Mouse (Mus musculus): Measurements from ENCODE around the gene Gm5089. TPM values are rescaled to one million over a fixed set of nuclear protein-coding genes. Genes with fewer than 3 reads are reported as not detected.

Gm5089 gene
- polyA plus RNA-seq, 1 experiment from 2014 or later: 0.46 TPM

GRCm38 (mm10) chr14:122476041-122476821 lies 25.3 kb upstream of the Gm5089 start:
- peaks cover 67% of the 10 kb centered on the region for H3K27me3 ChIP-seq
- H3K9ac ChIP-seq: peak overlapping the region; percentile 82

GRCm38 (mm10) chr14:122475557-122476040 lies 24.7 kb upstream of the Gm5089 start:
- H3K4me3 ChIP-seq: peak overlapping the region; percentile 58
- H3K27ac ChIP-seq (replicated peaks): peak overlapping the region; percentile 96
- 0 out of 2 replicates have a peak, but pooled peaks have one; percentile 3 for ATAC-seq (ENCODE audit: low read depth)
- H3K9ac ChIP-seq: peak overlapping the region; percentile 82
- no peaks in the 10 kb centered on the region for H3K9me3 ChIP-seq
- H3K4me2 ChIP-seq: peak overlapping the region; percentile 62
- peaks cover 67% of the 10 kb centered on the region for H3K27me3 ChIP-seq
- H3K36me3 ChIP-seq: no peaks in the 10 kb centered on the region
- under 1% methylated on average over 63 of the region's 65 CpGs for WGBS
- H3K4me1 ChIP-seq (replicated peaks): peaks cover 30% of the 10 kb centered on the region

More at GRCm38 (mm10) chr14:122476041-122476821, 25.3 kb upstream of the Gm5089 start:
- Histone ChIP-seq H3K9me3 (no peaks in the 10 kb centered on the region), H3K4me1 (replicated peaks) (peaks cover 30% of the 10 kb centered on the region), H3K27ac (replicated peaks) (peak overlapping the region; percentile 96), H3K4me2 (peak overlapping the region; percentile 62), H3K36me3 (no peaks in the 10 kb centered on the region), H3K4me3 (peak overlapping the region; percentile 58)
- WGBS: under 1% methylated on average over 62 of the region's 62 CpGs
- no peak for ATAC-seq (ENCODE audit: low read depth)

- Histone ChIP-seq H3K4me2 (peak within 1 kb of the TSS; percentile 62), H3K27ac (replicated peaks) (peak within 1 kb of the TSS; percentile 96), H3K4me1 (replicated peaks) (peaks cover 30% of the 10 kb centered on the region), H3K27me3 (peaks cover 67% of the 10 kb centered on the region), H3K4me3 (peak within 1 kb of the TSS; percentile 58), H3K9me3 (no peaks in the 10 kb centered on the region), H3K9ac (peak within 1 kb of the TSS; percentile 82), H3K36me3 (no peaks in the 10 kb centered on the region)
- ATAC-seq (ENCODE audit: low read depth): peak; percentile 79
- 1% methylated on average over 44 of the region's 73 CpGs for WGBS
Observed at GRCm38 (mm10) chr14:122474891-122475556, 24.1 kb upstream of the Gm5089 start, which contains the start of gene Zic2. Zic2 (plus strand) TSS chr14:122475435.

GRCm38 (mm10) chr14:122474041-122474890 lies 23.4 kb upstream of the Gm5089 start:
- peaks cover 75% of the 10 kb centered on the region for H3K27me3 ChIP-seq
- under 1% methylated on average over 56 of the region's 57 CpGs for WGBS
- ATAC-seq (ENCODE audit: low read depth): peak; percentile 87

GRCm38 (mm10) chr14:122473211-122473751 lies 22.4 kb upstream of the Gm5089 start:
- H3K9me3 ChIP-seq: no peaks in the 10 kb centered on the region
- peak overlapping the region; percentile 82 for H3K9ac ChIP-seq
- H3K27me3 ChIP-seq: peaks cover 79% of the 10 kb centered on the region
- peak overlapping the region; percentile 58 for H3K4me3 ChIP-seq
- H3K36me3 ChIP-seq: no peaks in the 10 kb centered on the region
- peak overlapping the region; percentile 96 for H3K27ac ChIP-seq (replicated peaks)
- peaks cover 33% of the 10 kb centered on the region for H3K4me1 ChIP-seq (replicated peaks)
- ATAC-seq (ENCODE audit: low read depth): no peak
- peak overlapping the region; percentile 62 for H3K4me2 ChIP-seq
- WGBS: 4% methylated on average over 17 of the region's 17 CpGs

More at GRCm38 (mm10) chr14:122474041-122474890, 23.4 kb upstream of the Gm5089 start:
- Histone ChIP-seq H3K4me1 (replicated peaks) (peaks cover 30% of the 10 kb centered on the region), H3K27ac (replicated peaks) (peak overlapping the region; percentile 96), H3K9me3 (no peaks in the 10 kb centered on the region), H3K4me2 (peak overlapping the region; percentile 62), H3K36me3 (no peaks in the 10 kb centered on the region), H3K4me3 (peak overlapping the region; percentile 58), H3K9ac (peak overlapping the region; percentile 82)

GRCm38 (mm10) chr14:122472647-122473046 lies 21.7 kb upstream of the Gm5089 start:
- ATAC-seq (ENCODE audit: low read depth): no peak
- Histone ChIP-seq H3K9me3 (no peaks in the 10 kb centered on the region), H3K36me3 (no peaks in the 10 kb centered on the region), H3K27ac (replicated peaks) (peak overlapping the region; percentile 96; the same call in 1 of the 2 replicates), H3K27me3 (peaks cover 79% of the 10 kb centered on the region), H3K4me2 (peak overlapping the region; percentile 62), H3K4me3 (peak overlapping the region; percentile 58), H3K4me1 (replicated peaks) (peaks cover 33% of the 10 kb centered on the region), H3K9ac (peak overlapping the region; percentile 58)
- WGBS: 8% methylated on average over 5 of the region's 5 CpGs

- whole genome bisulfite sequencing: 4% methylated on average over 13 of the region's 13 CpGs
- peak overlapping the region; percentile 75 for H3K27ac ChIP-seq (replicated peaks)
- peaks cover 79% of the 10 kb centered on the region for H3K27me3 ChIP-seq
- peak overlapping the region; percentile 58 for H3K4me3 ChIP-seq
- peaks cover 33% of the 10 kb centered on the region for H3K4me1 ChIP-seq (replicated peaks)
- H3K36me3 ChIP-seq: no peaks in the 10 kb centered on the region
- H3K9me3 ChIP-seq: no peaks in the 10 kb centered on the region
- H3K4me2 ChIP-seq: peak overlapping the region; percentile 62
- no peak for ATAC-seq (ENCODE audit: low read depth)
- peak overlapping the region; percentile 58; the same call in 1 of the 2 replicates for H3K9ac ChIP-seq
Observed at GRCm38 (mm10) chr14:122472161-122472560, 21.2 kb upstream of the Gm5089 start.

- peak overlapping the region; percentile 15; the same call in 1 of the 2 replicates for H3K4me3 ChIP-seq
- ATAC-seq (ENCODE audit: low read depth): no peak
- no peaks in the 10 kb centered on the region for H3K9me3 ChIP-seq
- 0 out of 2 replicates have a peak overlapping the region, but pooled peaks have one; percentile 33 for H3K27ac ChIP-seq (replicated peaks)
- 29% methylated on average over 9 of the region's 31 CpGs for WGBS
- peaks cover 83% of the 10 kb centered on the region for H3K27me3 ChIP-seq
- H3K9ac ChIP-seq: no peak overlapping the region
- H3K4me1 ChIP-seq (replicated peaks): peaks cover 32% of the 10 kb centered on the region
- H3K36me3 ChIP-seq: no peaks in the 10 kb centered on the region
- H3K4me2 ChIP-seq: peak overlapping the region; percentile 62
Observed at GRCm38 (mm10) chr14:122471449-122472085, 20.7 kb upstream of the Gm5089 start.

GRCm38 (mm10) chr14:122468971-122469755 lies 18.2 kb upstream of the Gm5089 start:
- WGBS: 5% methylated on average over 28 of the region's 28 CpGs
- H3K9me3 ChIP-seq: no peaks in the 10 kb centered on the region
- no peaks in the 10 kb centered on the region for H3K36me3 ChIP-seq
- no peak overlapping the region for H3K4me3 ChIP-seq
- H3K27ac ChIP-seq (replicated peaks): peak overlapping the region; percentile 42; the same call in 1 of the 2 replicates
- peak overlapping the region; percentile 38 for H3K4me2 ChIP-seq
- H3K27me3 ChIP-seq: peaks cover 95% of the 10 kb centered on the region
- peaks cover 29% of the 10 kb centered on the region for H3K4me1 ChIP-seq (replicated peaks)
- ATAC-seq (ENCODE audit: low read depth): no peak
- 0 out of 2 replicates have a peak overlapping the region, but pooled peaks have one; percentile 34 for H3K9ac ChIP-seq
